Mouse (Mus musculus): ENCODE measurements around the gene B4galnt3. TPM values are rescaled to one million over a fixed set of nuclear protein-coding genes. Genes with fewer than 3 reads are reported as not detected.

B4galnt3 gene
- polyA plus RNA-seq, 1 experiment from 2014 or later: 0.26 TPM

DNA sequence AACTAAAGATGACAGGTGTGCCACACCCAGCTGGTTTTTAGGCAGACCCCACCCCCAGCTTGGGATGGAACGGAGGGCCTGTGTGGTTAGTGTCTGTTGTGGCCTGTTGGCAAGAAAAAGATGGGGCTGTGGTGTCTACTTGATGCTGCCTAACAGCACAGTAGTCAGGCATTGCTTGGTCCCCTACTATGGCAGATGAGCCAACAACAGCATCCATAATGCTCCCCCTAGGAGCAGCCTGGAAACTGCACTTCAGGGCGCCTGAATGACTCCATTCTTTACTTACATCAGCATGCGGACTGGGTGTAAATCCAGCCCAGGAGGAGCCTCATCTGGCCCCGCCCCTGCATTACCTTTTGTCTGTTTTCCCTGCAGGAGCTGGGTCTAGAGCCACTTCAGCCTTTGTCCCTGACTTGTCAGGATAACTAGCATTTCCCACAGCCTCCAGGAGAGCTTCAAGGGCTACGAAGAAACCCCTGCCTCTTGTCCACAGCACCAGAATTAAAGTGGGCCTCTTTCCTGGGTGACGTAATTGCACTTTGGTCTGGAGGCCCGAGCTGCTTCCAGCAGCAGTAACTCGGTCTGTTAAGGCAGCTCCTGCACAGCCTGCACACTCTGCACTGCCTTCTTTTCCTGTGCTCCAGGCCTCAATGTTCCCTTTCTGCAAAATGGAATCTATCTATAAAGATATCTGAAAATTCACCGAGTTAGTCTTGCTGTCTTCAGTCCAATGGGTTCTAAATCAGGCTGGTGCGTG lies 94.5 kb downstream of the B4galnt3 start:
- H3K36me3 ChIP-seq (ENCODE audit: control insufficient read depth, insufficient read depth, low read length): no peaks in the 10 kb centered on the region
- no peak for ATAC-seq (ENCODE audit: insufficient number of reproducible peaks, insufficient read depth, low FRiP score, low read depth)
- H3K4me1 ChIP-seq (ENCODE audit: control insufficient read depth in 2 of 2, insufficient read depth in 2 of 2, low read length in 2 of 2): no peaks in the 10 kb centered on the region
- H3K4me3 ChIP-seq (ENCODE audit: control insufficient read depth in 1 of 2, insufficient read depth in 1 of 2, low read depth in 1 of 2, low read length in 2 of 2): no peak overlapping the region
- H3K27ac ChIP-seq (replicated peaks in 1 of 2; ENCODE audit: control insufficient read depth in 1 of 2, insufficient read depth in 1 of 2, low read depth in 2 of 2, low read length in 2 of 2): no peak overlapping the region
- no peak overlapping the region for H3K4me2 ChIP-seq (ENCODE audit: low read length)
- no peak overlapping the region for H3K9ac ChIP-seq (ENCODE audit: low read length)
- H3K27me3 ChIP-seq (ENCODE audit: control insufficient read depth, insufficient read depth, low read length): no peaks in the 10 kb centered on the region
- 48% methylated on average over 10 of the region's 10 CpGs for WGBS
- no peaks in the 10 kb centered on the region for H3K9me3 ChIP-seq (ENCODE audit: control insufficient read depth, low read length)

DNA sequence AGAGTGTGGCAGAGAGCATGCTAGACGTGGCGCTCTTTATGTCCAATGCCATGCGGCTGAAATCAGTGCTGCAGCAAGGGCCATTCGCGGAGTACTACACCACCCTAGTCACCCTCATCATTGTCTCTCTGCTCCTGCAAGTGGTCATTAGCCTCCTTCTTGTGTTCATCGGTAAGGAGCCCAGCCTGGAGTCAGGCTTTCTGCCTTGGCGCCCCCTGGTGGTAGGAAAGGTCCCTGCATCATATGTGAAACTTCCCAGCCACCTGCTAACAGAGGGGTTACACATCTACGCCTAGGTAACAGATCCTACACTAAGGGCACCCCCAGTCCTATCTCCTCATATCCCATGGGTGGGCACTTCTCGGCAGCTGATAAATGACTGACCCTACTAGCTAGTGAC lies 96.4 kb downstream of the B4galnt3 start:
- no peak overlapping the region for H3K9ac ChIP-seq (ENCODE audit: low read length)
- no peak for ATAC-seq (ENCODE audit: insufficient number of reproducible peaks, insufficient read depth, low FRiP score, low read depth)
- no peaks in the 10 kb centered on the region for H3K36me3 ChIP-seq (ENCODE audit: control insufficient read depth, insufficient read depth, low read length)
- no peak overlapping the region for H3K4me2 ChIP-seq (ENCODE audit: low read length)
- H3K27ac ChIP-seq (replicated peaks in 1 of 2; ENCODE audit: control insufficient read depth in 1 of 2, insufficient read depth in 1 of 2, low read depth in 2 of 2, low read length in 2 of 2): no peak overlapping the region
- H3K9me3 ChIP-seq (ENCODE audit: control insufficient read depth, low read length): no peaks in the 10 kb centered on the region
- H3K4me3 ChIP-seq (ENCODE audit: control insufficient read depth in 1 of 2, insufficient read depth in 1 of 2, low read depth in 1 of 2, low read length in 2 of 2): no peak overlapping the region
- H3K4me1 ChIP-seq (ENCODE audit: control insufficient read depth in 2 of 2, insufficient read depth in 2 of 2, low read length in 2 of 2): 0 out of 4 replicates have a peak, but pooled peaks cover 0 to under 1% of the 10 kb centered on the region in 2 experiments
- no peaks in the 10 kb centered on the region for H3K27me3 ChIP-seq (ENCODE audit: control insufficient read depth, insufficient read depth, low read length)
- WGBS: 32% methylated on average over 9 of the region's 9 CpGs

DNA sequence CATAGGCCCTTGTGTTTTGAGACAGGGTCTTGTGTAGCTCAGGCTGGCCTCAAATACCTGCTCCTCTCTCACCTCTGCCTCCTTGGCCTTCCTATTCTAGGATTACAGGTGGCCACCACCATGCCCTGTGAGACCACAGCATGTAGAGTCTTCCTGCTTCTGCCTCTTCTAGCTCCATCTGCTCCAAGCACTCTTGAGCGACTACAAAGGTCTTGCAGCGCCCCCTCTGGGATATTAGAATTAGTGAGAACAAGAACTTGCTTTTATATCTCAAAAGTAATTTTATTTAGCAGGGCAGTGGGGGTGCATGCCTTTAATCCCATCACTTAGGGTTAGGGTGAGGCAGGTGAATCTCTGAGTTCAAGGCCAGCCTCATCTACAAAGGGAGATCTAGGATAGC lies 97.5 kb downstream of the B4galnt3 start:
- peaks cover 6 to 10% of the 10 kb centered on the region in 2 experiments for H3K4me1 ChIP-seq (ENCODE audit: control insufficient read depth in 2 of 2, insufficient read depth in 2 of 2, low read length in 2 of 2)
- WGBS: 37% methylated on average over 2 of the region's 2 CpGs
- no peak overlapping the region for H3K27ac ChIP-seq (replicated peaks in 1 of 2; ENCODE audit: control insufficient read depth in 1 of 2, insufficient read depth in 1 of 2, low read depth in 2 of 2, low read length in 2 of 2)
- no peak overlapping the region for H3K4me3 ChIP-seq (ENCODE audit: control insufficient read depth in 1 of 2, insufficient read depth in 1 of 2, low read depth in 1 of 2, low read length in 2 of 2)
- no peak for ATAC-seq (ENCODE audit: insufficient number of reproducible peaks, insufficient read depth, low FRiP score, low read depth)
- H3K27me3 ChIP-seq (ENCODE audit: control insufficient read depth, insufficient read depth, low read length): no peaks in the 10 kb centered on the region
- H3K36me3 ChIP-seq (ENCODE audit: control insufficient read depth, insufficient read depth, low read length): no peaks in the 10 kb centered on the region
- no peak overlapping the region for H3K9ac ChIP-seq (ENCODE audit: low read length)
- H3K9me3 ChIP-seq (ENCODE audit: control insufficient read depth, low read length): no peaks in the 10 kb centered on the region
- H3K4me2 ChIP-seq (ENCODE audit: low read length): no peak overlapping the region

DNA sequence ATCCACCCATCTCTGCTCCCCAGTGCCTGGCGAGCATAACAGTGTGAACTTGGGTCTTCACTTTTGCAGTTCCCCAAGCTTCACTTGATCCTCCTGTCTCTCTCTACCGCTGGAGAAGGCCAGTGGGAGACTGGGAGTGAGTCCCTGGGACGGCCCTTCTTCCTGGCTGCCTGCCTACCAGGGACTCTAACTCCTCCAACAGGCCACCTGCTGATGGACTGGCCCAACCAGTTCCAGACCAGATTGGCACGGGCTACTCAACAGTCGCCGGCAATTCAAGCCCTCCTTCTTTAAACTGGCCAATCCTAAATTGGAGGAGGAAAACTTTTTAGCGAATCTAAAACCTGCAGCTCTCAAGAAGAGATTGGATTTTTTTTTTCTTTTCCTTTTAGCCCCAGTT lies 99.4 kb downstream of the B4galnt3 start:
- Histone ChIP-seq H3K9ac (ENCODE audit: low read length) (no peak overlapping the region), H3K9me3 (ENCODE audit: control insufficient read depth, low read length) (no peaks in the 10 kb centered on the region), H3K27me3 (ENCODE audit: control insufficient read depth, insufficient read depth, low read length) (no peaks in the 10 kb centered on the region), H3K4me2 (ENCODE audit: low read length) (no peak overlapping the region), H3K27ac (replicated peaks in 1 of 2; ENCODE audit: control insufficient read depth in 1 of 2, insufficient read depth in 1 of 2, low read depth in 2 of 2, low read length in 2 of 2) (no peak overlapping the region), H3K4me1 (ENCODE audit: control insufficient read depth in 2 of 2, insufficient read depth in 2 of 2, low read length in 2 of 2) (peaks cover 17 to 24% of the 10 kb centered on the region in 2 experiments), H3K4me3 (ENCODE audit: control insufficient read depth in 1 of 2, insufficient read depth in 1 of 2, low read depth in 1 of 2, low read length in 2 of 2) (no peak overlapping the region), H3K36me3 (ENCODE audit: control insufficient read depth, insufficient read depth, low read length) (no peaks in the 10 kb centered on the region)
- ATAC-seq (ENCODE audit: insufficient number of reproducible peaks, insufficient read depth, low FRiP score, low read depth): no peak
- WGBS: 26% methylated on average over 7 of the region's 7 CpGs

DNA sequence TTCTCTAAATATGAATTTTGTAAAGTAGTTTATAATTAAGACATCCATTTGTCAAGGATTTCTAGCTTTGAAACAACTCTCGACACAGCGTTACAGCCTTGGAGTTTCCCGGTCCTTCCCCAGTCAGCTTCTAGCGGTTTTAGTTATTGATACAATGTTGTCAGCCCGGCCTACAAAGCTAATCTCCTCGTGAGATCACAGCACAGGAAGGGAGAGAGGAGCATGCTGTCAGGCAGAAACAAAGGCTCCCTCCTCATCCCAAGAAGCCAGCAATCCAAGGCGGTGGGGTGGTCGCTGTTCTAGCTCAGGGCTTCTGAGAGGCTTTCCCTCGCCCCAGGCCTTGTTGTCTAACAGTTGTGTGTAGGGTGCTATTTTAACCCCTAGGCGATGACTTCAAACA lies 100.1 kb downstream of the B4galnt3 start:
- 63% methylated on average over 10 of the region's 10 CpGs for WGBS
- Histone ChIP-seq H3K4me2 (ENCODE audit: low read length) (no peak overlapping the region), H3K9me3 (ENCODE audit: control insufficient read depth, low read length) (no peaks in the 10 kb centered on the region), H3K36me3 (ENCODE audit: control insufficient read depth, insufficient read depth, low read length) (no peaks in the 10 kb centered on the region), H3K4me1 (ENCODE audit: control insufficient read depth in 2 of 2, insufficient read depth in 2 of 2, low read length in 2 of 2) (peaks cover 17 to 24% of the 10 kb centered on the region in 2 experiments), H3K27me3 (ENCODE audit: control insufficient read depth, insufficient read depth, low read length) (no peaks in the 10 kb centered on the region), H3K4me3 (ENCODE audit: control insufficient read depth in 1 of 2, insufficient read depth in 1 of 2, low read depth in 1 of 2, low read length in 2 of 2) (no peak overlapping the region), H3K27ac (replicated peaks in 1 of 2; ENCODE audit: control insufficient read depth in 1 of 2, insufficient read depth in 1 of 2, low read depth in 2 of 2, low read length in 2 of 2) (no peak overlapping the region), H3K9ac (ENCODE audit: low read length) (no peak overlapping the region)
- no peak for ATAC-seq (ENCODE audit: insufficient number of reproducible peaks, insufficient read depth, low FRiP score, low read depth)

DNA sequence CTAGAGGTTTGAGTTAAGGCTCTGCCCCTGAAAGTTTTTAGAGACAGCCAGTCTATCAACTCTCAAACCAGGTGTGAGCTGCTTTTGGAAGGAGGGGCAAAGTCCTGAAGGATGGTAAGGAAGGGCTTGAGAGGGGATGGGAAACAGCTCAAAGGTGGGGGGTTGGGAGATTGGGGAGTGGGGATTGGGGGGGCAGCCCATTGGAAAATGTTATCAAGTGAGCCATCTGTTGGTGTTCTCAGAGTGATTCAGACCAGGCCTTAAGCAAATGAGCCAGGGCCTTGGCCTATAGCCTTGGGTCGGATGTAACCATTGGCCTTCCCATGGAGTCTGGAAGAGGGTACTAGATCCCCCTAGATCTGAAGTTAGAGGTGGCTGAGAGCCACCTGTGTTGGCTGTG lies 100.6 kb downstream of the B4galnt3 start:
- Histone ChIP-seq H3K4me3 (ENCODE audit: control insufficient read depth in 1 of 2, insufficient read depth in 1 of 2, low read depth in 1 of 2, low read length in 2 of 2) (no peak overlapping the region), H3K9ac (ENCODE audit: low read length) (no peak overlapping the region), H3K4me1 (ENCODE audit: control insufficient read depth in 2 of 2, insufficient read depth in 2 of 2, low read length in 2 of 2) (peaks cover 17 to 24% of the 10 kb centered on the region in 2 experiments), H3K4me2 (ENCODE audit: low read length) (no peak overlapping the region), H3K27me3 (ENCODE audit: control insufficient read depth, insufficient read depth, low read length) (no peaks in the 10 kb centered on the region), H3K27ac (replicated peaks in 1 of 2; ENCODE audit: control insufficient read depth in 1 of 2, insufficient read depth in 1 of 2, low read depth in 2 of 2, low read length in 2 of 2) (no peak overlapping the region), H3K36me3 (ENCODE audit: control insufficient read depth, insufficient read depth, low read length) (no peaks in the 10 kb centered on the region), H3K9me3 (ENCODE audit: control insufficient read depth, low read length) (no peaks in the 10 kb centered on the region)
- no peak for ATAC-seq (ENCODE audit: insufficient number of reproducible peaks, insufficient read depth, low FRiP score, low read depth)
- WGBS: 84% methylated on average over 1 of the region's 1 CpGs

DNA sequence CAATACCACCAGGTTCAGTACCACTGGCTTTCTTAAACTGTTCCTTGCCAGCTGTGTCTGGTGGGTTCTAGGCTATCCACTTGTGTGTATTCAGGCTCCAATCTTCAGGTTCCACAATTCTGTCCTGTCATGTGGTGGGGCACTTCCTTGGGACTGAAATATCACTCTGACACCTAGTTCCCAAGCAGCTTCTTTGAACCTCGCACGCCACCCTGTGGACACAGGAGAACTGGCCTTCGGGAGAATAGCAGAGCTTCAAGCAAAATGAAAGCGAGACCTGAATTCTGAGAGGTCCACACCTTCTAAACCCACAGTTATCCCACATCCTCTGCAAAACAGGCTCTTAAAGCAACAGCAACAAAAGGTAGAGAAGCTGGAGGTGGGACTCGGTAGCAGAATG lies 101.2 kb downstream of the B4galnt3 start:
- H3K27ac ChIP-seq (replicated peaks in 1 of 2; ENCODE audit: control insufficient read depth in 1 of 2, insufficient read depth in 1 of 2, low read depth in 2 of 2, low read length in 2 of 2): peak overlapping the region in 1 of 2 experiments; percentile 30; a peak in 1 of 4 replicates
- no peak overlapping the region for H3K4me3 ChIP-seq (ENCODE audit: control insufficient read depth in 1 of 2, insufficient read depth in 1 of 2, low read depth in 1 of 2, low read length in 2 of 2)
- no peak for ATAC-seq (ENCODE audit: insufficient number of reproducible peaks, insufficient read depth, low FRiP score, low read depth)
- no peak overlapping the region for H3K4me2 ChIP-seq (ENCODE audit: low read length)
- H3K27me3 ChIP-seq (ENCODE audit: control insufficient read depth, insufficient read depth, low read length): no peaks in the 10 kb centered on the region
- no peaks in the 10 kb centered on the region for H3K36me3 ChIP-seq (ENCODE audit: control insufficient read depth, insufficient read depth, low read length)
- H3K4me1 ChIP-seq (ENCODE audit: control insufficient read depth in 2 of 2, insufficient read depth in 2 of 2, low read length in 2 of 2): peaks cover 23 to 28% of the 10 kb centered on the region in 2 experiments
- WGBS: 17% methylated on average over 5 of the region's 5 CpGs
- no peaks in the 10 kb centered on the region for H3K9me3 ChIP-seq (ENCODE audit: control insufficient read depth, low read length)
- H3K9ac ChIP-seq (ENCODE audit: low read length): 0 out of 2 replicates have a peak overlapping the region, but pooled peaks have one; percentile 9
